Mouse (Mus musculus): ENCODE data around the gene Macrod2.
A peak's percentile ranks its signal among the peaks of the same experiment; 100 is the strongest.

The Macrod2 gene

DNA sequence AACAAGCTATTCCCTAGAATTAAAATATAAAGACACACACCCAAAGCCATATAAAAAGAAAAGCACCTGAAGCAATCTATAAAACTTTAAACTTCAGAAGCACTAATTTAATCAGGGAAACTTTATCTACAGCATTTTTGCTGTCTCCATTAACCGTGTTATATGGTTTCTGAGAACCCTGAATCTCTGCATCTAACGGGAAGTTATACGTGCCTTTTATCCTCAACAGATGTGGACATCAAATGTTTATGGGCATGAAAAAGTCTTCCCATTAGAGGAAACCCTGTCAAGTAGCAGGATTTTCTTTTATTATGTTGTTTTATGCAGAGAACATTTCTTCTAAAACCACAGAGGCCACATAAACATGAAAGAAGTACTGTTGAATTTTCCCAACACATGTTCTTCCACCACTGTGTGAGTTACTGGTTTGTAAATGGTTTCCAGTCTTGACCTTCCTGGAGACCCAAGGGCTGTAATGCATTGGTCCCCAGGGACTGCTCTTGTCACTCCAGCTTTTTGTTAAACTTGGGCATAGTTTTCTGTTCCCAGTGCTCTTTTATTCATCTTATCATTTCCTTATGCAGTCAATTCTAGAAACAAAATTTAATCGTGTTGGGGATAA, 1629.5 kb downstream of the Macrod2 start:
- no peak for DNase-seq (ENCODE audit: low spot score)

DNA sequence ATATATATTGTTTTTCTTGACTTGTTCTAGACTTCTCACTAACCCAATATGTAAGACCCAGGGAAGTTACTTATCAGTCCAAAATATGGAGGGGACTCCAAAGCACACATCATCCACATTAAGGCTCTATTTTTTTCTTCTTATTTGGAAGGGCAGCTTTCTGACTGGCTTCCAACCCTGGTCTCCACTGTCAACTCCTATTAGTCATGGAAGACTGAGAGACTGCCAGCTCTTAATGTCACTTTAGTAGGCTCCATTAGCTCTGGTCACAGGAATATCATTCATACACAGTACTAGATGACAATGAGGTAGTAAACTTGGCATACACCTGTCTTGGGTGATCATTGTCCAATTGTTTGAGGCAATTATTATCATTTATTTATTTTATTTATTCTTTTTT, 1631.6 kb downstream of the Macrod2 start:
- DNase-seq (ENCODE audit: low spot score): no peak

DNA sequence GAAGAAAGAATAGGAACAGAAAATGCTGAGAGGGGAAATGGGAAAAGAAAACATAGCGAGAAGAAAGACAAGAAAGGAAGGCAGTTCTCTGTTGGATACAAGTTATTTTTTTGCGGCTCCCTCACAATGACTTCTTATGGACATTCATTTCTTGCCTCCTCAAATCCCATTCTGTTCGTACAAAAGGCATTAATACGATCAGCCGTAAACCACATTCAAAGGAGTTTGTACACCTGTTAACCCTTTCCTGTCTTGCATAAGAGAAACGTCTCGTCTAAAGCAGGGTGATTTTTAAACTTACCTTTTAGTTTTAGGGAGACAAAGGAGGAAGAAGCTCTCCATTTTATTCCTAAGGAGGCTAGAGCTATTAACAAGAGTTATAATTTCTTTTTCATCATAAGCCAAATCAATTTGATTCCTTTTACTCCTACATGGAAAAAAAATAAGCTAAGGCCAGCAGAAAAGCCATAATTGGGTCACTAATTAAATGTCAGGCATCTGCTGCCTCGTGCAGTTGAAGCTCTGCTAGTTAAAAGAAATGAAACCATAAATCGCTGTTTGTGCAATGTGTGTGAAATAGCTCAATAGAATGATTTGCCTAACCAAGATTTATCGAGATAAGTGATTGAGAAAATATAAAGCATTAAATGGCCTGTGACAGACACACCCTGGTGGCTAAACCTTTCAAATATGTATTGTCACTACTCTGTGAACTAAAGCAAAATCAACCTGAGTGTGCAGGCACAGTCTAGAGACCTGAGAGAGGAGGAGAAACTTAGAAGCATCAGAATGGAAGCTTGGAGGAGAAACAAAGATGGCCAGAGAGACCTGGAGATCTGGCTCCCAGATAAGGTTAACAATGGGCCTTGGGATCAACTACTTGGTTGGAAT, 1635.9 kb downstream of the Macrod2 start:
- no peak for DNase-seq (ENCODE audit: low spot score)

DNA sequence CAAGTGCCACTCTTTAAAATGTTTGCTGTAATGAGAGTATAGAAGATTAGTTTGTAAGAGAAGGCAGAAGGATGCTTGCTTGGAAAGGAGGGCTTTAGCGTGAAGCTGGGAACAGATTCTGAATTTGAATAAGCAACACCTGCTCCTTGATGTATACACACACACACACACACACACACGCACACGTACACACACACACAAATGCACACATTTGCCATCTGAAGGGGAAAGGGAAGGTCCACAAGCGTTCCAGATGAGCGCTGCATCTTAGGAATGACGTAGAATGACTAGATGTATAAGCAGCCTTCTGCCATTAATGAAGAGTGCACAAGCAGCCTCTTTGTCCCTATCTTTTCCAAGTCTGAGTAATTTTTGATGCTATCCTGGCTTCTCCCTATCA, 1660.5 kb downstream of the Macrod2 start:
- DNase-seq (ENCODE audit: low spot score): no peak

DNA sequence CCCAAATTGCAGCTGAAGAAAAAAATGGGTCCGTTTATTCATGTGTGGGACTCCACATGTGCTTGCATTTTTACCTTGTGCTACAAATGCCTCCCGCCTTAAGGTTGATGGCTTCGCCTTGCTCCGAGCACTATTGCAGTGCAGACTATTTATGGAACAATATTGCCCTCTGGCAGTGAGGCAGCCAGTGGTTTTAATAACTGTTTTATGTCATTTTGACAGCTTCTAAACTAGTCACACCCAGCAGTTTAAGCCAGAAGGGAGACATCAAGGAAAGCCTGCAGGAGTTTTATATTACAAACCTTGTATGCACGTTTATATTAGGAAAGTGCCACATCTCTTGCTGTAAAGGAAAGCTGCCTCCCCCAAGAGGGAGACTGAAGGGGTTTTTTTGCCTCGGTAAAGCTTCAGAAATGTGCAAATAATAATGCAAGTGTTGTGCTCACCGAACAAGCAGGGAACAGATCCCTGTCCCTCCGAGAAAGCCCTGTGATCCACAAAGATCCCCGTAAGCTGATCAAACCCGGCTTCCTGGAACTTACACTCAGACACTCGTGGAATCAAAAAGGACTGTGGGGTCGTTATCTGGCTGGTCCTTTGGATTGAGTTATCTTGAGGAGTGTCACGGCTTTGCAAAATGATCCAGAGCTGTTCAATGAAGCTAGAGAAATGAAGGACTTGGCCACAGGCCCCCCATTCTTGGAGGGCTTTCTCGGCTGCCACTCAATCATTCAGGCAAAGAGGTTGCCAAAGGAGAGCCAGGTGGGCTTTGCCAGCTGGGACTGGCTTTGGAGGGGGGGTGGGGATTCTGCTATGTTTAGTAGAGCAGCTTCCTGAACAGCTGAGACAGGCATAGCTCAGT, 1663.0 kb downstream of the Macrod2 start:
- no peak for DNase-seq (ENCODE audit: low spot score)

DNA sequence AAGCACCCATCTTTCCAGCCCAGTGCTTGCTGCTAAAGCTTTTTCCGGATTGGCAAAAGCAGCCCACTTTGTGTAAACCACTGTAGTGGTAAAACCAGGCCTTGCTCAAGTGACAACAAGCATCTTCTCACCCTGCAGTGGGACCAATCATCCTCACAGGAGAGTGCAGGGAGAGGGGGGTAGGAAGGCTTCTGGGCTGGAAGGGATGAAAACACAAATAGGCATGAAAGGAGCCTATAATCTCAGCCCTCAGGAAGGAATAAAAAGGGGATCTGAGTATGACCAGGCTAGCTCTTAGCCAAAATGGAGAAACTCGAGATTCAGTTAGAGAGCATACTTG, 1663.6 kb downstream of the Macrod2 start:
- DNase-seq (ENCODE audit: low spot score): no peak

DNA sequence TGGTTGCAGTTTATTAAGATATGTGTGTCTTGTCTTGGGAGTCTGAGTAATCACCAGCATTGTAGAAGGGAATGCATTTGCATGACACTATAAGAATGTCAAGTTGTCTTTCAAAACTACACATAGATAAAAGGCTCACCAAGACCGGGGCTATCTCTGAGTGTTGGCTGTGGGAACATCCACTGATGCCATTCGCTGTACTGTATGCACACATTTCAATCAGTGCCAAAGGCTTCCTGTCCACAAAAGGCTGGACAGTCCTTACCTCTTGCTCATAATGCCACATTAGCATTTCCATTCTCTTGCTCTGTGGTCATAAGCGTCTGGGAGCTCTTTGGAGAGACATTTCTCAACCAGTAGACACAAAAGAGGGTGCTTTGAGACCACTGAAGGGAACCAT, 1713.8 kb downstream of the Macrod2 start:
- no peak for DNase-seq (ENCODE audit: low spot score)

DNA sequence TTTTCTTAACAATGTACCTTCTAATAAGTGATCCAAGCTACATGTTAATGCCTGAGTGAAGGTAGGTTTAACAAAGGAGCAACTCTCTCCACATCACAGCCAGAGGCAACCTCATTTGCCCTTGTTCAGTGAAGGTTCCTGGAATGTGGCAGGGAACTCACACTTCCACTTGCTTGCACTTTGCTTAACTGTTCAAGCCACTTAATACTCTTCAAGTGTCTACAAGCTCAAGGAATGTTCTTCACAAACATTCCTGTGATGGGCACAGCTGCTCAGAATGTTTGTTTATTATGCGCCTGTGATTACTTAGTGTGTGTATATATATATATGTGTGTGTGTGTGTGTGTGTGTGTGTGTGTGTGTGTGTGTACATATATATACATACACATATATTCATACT, 1721.5 kb downstream of the Macrod2 start:
- no peak for DNase-seq (ENCODE audit: low spot score)

DNA sequence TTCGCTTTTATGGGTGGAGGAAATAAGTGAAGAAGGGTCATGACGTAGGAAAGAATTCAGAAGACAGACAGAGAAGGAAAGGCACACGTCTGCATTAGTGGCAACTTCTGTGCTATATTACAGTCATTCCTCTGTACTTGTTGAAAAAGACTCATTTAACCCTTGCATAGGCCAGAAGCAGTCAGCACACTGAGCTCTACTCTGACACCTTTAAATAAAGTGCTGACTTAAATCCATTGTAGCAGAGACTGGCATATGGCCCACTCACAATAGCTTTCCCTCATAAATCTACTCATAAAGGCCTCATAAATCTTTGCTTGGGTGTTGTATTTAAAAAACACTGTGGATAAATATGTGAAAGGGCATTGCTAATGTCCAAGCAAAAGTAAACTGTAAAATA, 1733.0 kb downstream of the Macrod2 start:
- no peak for DNase-seq (ENCODE audit: low spot score)

DNA sequence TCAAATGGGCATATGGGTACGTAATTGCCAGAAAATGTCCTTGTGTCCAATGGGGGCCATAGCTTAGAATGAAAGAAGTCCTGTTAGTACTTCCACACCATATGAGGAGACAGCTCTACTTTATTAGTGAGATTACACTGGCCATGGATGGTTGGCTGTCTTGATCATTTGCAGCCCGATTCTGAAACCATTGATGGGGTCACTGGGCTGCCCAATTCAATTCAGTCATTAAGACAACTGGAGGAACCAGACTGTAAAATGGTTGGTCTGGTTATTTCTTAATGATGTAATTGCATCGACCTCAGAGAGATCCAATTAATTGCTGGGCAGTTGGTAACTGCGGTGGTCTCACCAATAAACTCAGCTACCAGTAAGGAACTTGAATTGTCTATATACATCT, 1734.1 kb downstream of the Macrod2 start:
- no peak for DNase-seq (ENCODE audit: low spot score)

DNA sequence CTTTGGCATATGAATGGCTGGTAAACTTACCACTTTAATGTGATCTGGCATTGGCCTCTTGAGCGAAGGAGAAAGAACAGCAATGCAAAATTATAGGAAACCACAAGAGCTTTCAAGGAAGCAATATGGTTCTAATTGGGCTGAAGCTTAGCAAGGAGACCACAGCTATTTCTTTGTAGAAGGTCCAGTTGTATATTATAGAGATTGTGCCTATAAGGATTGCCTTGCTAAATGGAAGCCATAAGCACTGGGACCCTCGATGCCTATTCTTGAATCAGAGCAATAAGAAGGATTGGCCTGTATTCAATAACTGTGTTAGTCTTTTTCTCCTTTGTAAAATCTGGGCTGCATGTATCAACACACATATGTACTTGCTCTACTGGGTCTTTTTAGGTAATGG, 1754.2 kb downstream of the Macrod2 start:
- no peak for DNase-seq (ENCODE audit: low spot score)

DNA sequence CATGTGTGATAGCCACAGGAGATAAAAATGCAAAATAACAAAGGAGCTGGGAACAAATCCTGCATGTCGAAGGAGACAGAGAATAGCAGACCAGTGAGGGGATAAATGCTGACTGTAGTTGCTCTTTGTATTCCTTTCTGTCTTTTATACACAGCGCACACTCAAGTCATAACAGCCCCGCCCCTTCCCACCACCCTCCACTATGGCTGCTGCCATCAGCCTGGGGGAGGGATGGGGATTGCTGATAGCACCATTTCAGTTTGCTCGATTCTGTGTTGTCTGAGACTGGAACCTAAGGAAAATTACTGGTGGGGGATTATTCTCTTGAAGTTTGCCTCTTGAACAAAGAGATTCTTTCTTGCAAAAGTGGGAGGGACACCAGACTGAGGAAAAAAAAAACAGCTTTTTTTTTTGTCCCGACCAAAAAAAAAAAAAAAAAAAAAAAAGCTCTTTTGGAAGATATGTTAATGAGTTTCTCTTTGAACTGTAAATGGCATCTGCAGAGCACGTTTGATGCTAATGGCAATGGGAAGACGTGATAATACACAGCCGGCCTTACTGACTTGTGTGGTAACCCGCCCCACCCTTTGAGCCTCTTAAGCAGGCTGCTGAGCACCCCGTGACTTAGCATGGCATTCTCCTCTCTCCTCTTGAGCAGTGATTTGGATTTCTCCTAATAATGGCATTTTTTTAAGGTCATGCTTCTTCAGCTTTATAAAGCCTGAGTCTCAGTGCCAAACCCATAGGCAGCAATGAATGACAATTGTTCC, 1768.6 kb downstream of the Macrod2 start:
- peak; percentile 40 for DNase-seq (ENCODE audit: low spot score)

DNA sequence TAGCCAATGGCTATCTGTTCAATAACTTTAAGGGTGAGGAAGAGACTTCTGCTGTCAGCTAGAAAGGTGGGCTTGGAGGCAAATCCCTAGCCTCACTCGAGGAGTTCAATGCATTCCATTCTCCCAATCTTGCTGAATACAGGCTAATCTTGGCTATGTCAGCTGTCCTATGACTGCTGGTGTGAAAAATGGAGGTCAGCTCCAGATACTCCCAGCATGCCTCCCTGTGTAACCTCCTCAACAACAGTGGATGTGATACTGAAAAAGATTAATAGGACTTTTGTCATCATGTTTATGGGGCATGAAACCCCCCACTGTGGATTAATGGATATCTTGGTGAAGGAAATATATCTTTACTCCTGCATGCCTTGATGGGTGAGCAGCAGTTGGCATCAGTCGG, 1774.5 kb downstream of the Macrod2 start:
- DNase-seq (ENCODE audit: low spot score): no peak

DNA sequence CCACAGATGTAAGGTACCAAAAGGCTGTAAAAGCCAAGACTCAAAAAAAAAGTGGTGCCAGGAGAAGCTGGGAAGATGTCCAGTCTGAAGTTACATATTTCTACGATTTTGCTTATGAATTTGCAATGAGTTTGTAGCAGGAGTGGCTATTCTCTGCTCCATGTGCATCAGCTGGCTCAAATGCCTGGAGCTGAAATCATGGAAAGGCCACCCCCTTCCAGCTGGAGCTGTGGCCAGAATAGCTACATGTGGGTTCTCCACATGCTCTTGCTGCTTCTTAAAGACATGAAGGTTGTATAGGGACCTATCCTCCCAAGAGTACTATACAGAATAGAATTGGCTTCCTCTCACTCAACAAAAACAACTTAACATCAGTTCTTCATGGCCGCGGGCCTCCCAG, 1777.6 kb downstream of the Macrod2 start:
- no peak for DNase-seq (ENCODE audit: low spot score)

DNA sequence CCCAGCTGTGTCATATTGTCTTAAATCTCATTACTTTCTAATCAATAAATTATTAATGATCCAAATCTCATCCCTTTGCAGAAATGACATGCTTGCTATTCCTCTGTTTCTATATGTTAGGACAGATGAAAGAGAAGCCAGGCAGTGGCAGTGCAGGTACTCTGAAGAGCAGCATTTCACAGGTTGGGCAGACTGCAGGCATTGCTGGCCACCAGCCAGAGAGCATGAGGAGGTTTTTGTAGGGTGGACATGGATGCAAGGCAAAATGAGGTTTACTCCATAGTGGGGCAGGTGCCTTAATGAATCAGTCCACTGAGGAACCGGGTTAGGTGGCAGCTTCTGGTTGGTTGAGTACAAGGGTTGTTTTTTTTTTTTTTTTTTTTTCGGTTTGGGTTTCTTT, 1778.9 kb downstream of the Macrod2 start:
- DNase-seq (ENCODE audit: low spot score): peak; percentile 41

DNA sequence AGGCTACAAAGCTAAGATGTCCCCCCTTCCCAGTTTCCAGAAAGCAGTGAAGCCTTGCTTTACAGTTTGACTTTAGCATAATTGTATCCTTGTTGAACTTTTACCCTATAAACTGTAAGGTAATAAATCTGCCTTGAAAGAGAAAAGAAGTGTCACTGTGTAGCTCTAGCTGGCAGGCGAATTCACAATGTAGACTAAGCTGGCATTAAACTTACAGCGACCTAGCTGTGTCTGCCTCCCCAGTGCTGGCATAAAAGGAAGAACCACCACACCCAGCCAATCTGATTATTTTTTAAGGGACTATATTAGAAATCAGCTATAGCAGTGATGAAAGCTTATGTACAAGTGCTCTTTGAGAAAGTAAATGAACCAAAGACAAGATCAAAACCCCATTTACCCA, 1791.8 kb downstream of the Macrod2 start:
- DNase-seq (ENCODE audit: low spot score): no peak

DNA sequence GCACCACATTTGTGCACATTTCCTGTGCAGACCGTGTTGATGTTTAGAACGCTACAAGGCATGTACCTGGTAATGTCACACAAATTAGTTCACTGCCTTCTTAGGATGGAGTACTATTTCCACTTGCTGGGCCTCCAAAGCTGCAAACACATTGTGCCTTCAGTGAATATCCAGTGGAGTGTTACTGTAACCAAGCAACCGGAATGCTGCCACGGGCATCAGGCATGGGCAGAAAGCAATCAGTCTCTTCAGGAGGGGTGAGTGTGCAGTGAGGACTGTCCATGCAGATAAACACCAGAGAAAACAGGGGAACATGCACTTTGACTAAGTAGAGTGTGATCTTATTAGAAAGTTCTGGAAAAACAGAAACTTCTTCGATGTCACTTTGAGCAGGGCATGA, 1792.3 kb downstream of the Macrod2 start:
- no peak for DNase-seq (ENCODE audit: low spot score)

DNA sequence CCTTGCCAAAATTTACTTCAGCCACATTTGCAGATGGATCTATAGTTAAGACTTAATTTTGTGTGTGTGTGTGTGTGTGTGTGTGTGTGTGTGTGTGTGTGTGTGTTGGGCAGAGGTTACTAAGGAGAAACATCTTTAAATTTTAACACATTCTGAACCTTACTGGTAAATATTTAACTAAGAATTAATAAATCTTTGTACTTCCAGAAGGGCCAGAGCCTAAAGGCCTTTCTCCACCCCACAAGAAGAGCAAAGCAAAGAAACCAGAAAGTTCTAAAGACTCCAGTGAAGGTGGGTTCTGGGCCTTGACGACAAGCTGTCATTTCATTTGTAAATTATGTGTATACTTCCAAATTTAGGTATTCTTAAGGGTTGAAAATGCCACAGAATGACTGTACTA, 1822.3 kb downstream of the Macrod2 start:
- no peak for DNase-seq (ENCODE audit: low spot score)

DNA sequence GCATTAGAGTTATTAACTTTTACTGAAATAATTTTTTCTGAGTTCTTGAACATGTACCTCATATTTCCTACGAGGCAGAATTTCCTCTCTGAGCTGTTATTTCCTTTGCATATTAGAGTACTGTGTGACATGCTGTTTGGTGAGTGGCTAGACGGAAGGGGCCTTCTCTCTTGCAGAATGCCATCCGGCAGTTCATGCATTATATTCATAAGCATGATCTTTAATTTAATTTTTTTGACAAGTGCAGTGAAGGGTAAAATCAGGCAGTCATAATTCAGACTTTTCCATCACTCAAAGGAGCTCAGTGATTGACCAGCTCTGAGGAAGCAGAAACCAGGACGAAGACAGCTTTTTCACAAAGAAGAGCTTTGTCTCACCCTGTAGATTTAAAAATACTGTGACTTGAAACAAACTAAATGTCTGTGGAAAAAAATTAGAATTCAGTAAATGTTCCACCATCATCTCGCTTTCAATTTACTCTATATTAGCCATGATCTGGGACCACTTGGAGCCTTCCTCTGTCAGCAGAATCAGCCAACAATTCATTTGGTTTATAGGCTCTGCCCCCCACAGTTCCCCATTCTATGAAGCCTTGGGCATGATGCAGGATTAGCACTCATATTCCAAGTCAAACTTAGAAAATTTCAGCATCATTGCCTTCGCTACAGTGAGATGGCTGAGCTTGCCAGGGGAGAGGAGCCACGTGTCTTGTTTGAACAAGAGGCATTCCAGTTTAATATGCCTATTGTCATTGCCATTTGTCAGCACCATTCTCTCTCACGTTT, 1827.2 kb downstream of the Macrod2 start:
- DNase-seq (ENCODE audit: low spot score): no peak

DNA sequence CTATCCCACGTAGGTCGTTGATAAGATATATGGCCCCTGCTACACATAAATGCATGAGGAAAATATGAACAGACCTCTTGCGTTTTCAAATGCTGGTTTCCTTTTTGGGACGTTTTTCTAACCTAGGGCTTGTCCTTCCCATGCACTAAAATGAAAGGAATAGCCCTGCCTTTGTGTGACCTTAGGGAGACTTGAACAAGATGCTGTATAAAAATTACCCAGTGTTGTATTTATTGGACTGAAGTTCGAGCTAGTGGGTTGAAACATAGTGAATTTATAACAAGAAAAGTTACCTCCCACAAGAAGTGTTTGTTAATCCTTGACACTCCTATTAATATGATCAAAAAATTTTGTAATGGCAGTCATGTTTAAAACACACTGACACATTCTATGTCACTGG, 1827.8 kb downstream of the Macrod2 start:
- no peak for DNase-seq (ENCODE audit: low spot score)

DNA sequence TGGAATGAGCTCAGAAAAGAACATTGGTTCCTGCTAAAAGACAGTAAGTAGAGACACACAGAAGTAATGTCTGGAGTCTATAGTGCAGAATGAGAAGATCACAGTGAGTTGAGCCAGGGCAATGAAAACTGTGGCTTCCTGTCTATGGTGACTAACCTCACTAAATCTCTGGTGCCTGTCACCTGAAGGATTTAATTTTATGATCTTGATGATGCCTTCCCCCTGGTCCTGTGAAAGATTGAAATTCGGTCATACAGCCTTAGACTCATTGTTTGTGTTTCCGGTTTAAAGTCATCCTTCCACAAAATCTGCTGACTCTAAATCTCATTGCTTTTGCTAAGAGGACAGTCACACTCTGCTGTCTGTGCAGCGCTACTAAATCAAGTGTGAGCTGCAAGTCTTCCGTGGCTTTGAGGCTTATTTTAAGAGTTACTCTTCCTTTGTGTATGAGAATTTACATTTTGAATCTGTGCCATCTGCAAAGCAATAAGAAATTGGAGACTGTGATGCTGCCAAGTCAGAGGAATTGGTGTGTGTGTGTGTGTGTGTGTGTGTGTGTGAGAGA, 1836.0 kb downstream of the Macrod2 start:
- DNase-seq (ENCODE audit: low spot score): no peak

Measured in testis, postnatal 10 days (tissue).